ENCODE assay signal across 10 mouse cellular contexts in genomic region chr6:113856790-113857189, GRCm38 (mm10).
A peak's percentile ranks its signal among the peaks of the same experiment; 100 is the strongest.
DNase-seq lines count a peak whose midpoint lies in the region; ATAC-seq lines count a peak whose summit lies in the region.
"Had no signal": no experiment of that assay in that cellular context is flagged by ENCODE, and none has a peak within 500 bp of the region (broad histone marks: within the 10 kb centered on the region; RNA-seq: fewer than 3 reads in every experiment).

No protein-coding gene starts in this region.

- peak; percentile 2 for DNase-seq in embryonic facial prominence, embryonic 14.5 days (ENCODE audit: low spot score)
- no peak for DNase-seq in embryonic facial prominence, embryonic 10.5 days (ENCODE audit: low spot score)
- DNase-seq in frontal cortex, postnatal 14 days (ENCODE audit: low spot score in 2 of 2), result peak; percentile 69 to 79
- DNase-seq in layer of hippocampus, postnatal 36 days, result peak; percentile 81 to 82
- peak; percentile 80 to 86 for DNase-seq in right cerebral cortex, adult 2 months (ENCODE audit: low spot score in 2 of 2)
- no peak for DNase-seq in heart, postnatal 10 days
- no peak for DNase-seq in T-cell, adult 2 months (ENCODE audit: low spot score)
- no peak for DNase-seq in thymus, postnatal 4 days

- H3K9me3 ChIP-seq in embryonic facial prominence, embryonic 14.5 days (ENCODE audit: control insufficient read depth, low read length), result no peaks in the 10 kb centered on the region
- no peaks in the 10 kb centered on the region for H3K9me3 ChIP-seq in embryonic facial prominence, embryonic 10.5 days
- H3K9me3 ChIP-seq: heart, embryonic 13.5 days; limb, embryonic 13.5 days had no signal

- intact Hi-C loops in heart, postnatal 10 days (cut with DNase I), result no loop called here

- 87% methylated on average over 15 of the region's 15 CpGs for WGBS in embryonic facial prominence, embryonic 14.5 days
- 88% methylated on average over 15 of the region's 15 CpGs for WGBS in embryonic facial prominence, embryonic 10.5 days

- no peaks in the 10 kb centered on the region for H3K4me1 ChIP-seq in embryonic facial prominence, embryonic 14.5 days (ENCODE audit: control insufficient read depth, insufficient read depth, low read length)
- peaks cover 5% of the 10 kb centered on the region; the same call in 1 of the 2 replicates for H3K4me1 ChIP-seq in embryonic facial prominence, embryonic 10.5 days
- H3K4me1 ChIP-seq: heart, embryonic 13.5 days; limb, embryonic 13.5 days had no signal

- no peak overlapping the region for H3K4me2 ChIP-seq in embryonic facial prominence, embryonic 14.5 days (ENCODE audit: low read depth, low read length)
- H3K4me2 ChIP-seq: heart, embryonic 13.5 days; limb, embryonic 13.5 days had no signal

- H3K9ac ChIP-seq in embryonic facial prominence, embryonic 14.5 days (ENCODE audit: low read depth, low read length), result no peak overlapping the region
- H3K9ac ChIP-seq: heart, embryonic 13.5 days; limb, embryonic 13.5 days had no signal

- H3K4me3 ChIP-seq in embryonic facial prominence, embryonic 14.5 days (ENCODE audit: low read depth, low read length), result no peak overlapping the region
- H3K4me3 ChIP-seq in embryonic facial prominence, embryonic 10.5 days, result no peak overlapping the region
- H3K4me3 ChIP-seq: heart, embryonic 13.5 days; limb, embryonic 13.5 days had no signal

- ATAC-seq in embryonic facial prominence, embryonic 14.5 days (ENCODE audit: low read depth), result peak; percentile 51; the same call in 1 of the 2 replicates

- no peaks in the 10 kb centered on the region for H3K27me3 ChIP-seq in embryonic facial prominence, embryonic 14.5 days (replicated peaks; ENCODE audit: control insufficient read depth, insufficient read depth, low read length)
- no peaks in the 10 kb centered on the region for H3K27me3 ChIP-seq in embryonic facial prominence, embryonic 10.5 days (replicated peaks; ENCODE audit: low read depth, poor library complexity, severe bottlenecking)
- H3K27me3 ChIP-seq: limb, embryonic 13.5 days had no signal

- no peaks in the 10 kb centered on the region for H3K36me3 ChIP-seq in embryonic facial prominence, embryonic 14.5 days (ENCODE audit: control insufficient read depth, insufficient read depth, low read length)
- H3K36me3 ChIP-seq in embryonic facial prominence, embryonic 10.5 days (replicated peaks), result no peaks in the 10 kb centered on the region
- H3K36me3 ChIP-seq: heart, embryonic 13.5 days; limb, embryonic 13.5 days had no signal

- H3K27ac ChIP-seq in embryonic facial prominence, embryonic 14.5 days (replicated peaks; ENCODE audit: low read depth, low read length), result no peak overlapping the region
- no peak overlapping the region for H3K27ac ChIP-seq in embryonic facial prominence, embryonic 10.5 days (replicated peaks)
- H3K27ac ChIP-seq: heart, embryonic 13.5 days; limb, embryonic 13.5 days had no signal

Comparison
In these comparisons a context has a peak if more than half of its experiments do, and no peak if none do; other contexts are left out.
1. DNase-seq: peak in embryonic facial prominence, embryonic 14.5 days (single experiment), frontal cortex, postnatal 14 days (2 of 2), layer of hippocampus, postnatal 36 days (2 of 2) and right cerebral cortex, adult 2 months (2 of 2); none in embryonic facial prominence, embryonic 10.5 days (single experiment), heart, postnatal 10 days (0 of 2), T-cell, adult 2 months (single experiment) and thymus, postnatal 4 days (single experiment).